Mouse (Mus musculus) olfactory bulb, adult 2 months (tissue): ENCODE results near the gene Fbxl16. TPM values are rescaled to one million over a fixed set of nuclear protein-coding genes. Genes with fewer than 3 reads are reported as not detected.

Experiments used
- H3K27ac ChIP-seq: fragments of 200-500 bp; 2 replicates; pipeline ENCODE4 v1.5.1; 2012; ENCODE audit warnings: low read depth, low read length; ENCODE audit not compliant: insufficient read depth
- H3K4me1 ChIP-seq: fragments of 200-500 bp; 2 replicates; pipeline ENCODE4 v1.6.1; 2012; ENCODE audit warnings: low read length; ENCODE audit not compliant: control insufficient read depth, insufficient read depth
- H3K4me3 ChIP-seq: fragments of 200-500 bp; 2 replicates; pipeline ENCODE4 v1.5.1; 2012; ENCODE audit warnings: mild to moderate bottlenecking, low read depth, low read length, moderate library complexity; ENCODE audit not compliant: insufficient read depth
- CTCF ChIP-seq: fragments of 200-500 bp; IDR thresholded peaks from 2 replicates; pipeline ENCODE4 v1.5.1; 2012; ENCODE audit warnings: low read depth, mild to moderate bottlenecking, low read length, moderate library complexity; ENCODE audit not compliant: insufficient read depth
- POLR2A ChIP-seq: fragments of 200-500 bp; IDR thresholded peaks from 2 replicates; pipeline ENCODE4 v1.6.1; 2012; ENCODE audit warnings: mild to moderate bottlenecking, low read depth, low read length, moderate library complexity; ENCODE audit not compliant: insufficient read depth
- WGBS: fragments of 180-500 bp; shearing (Covaris S2); methylation state at CpG from one replicate; pipeline ENCODE4 v1.1.7; 2018; 5-methylcytosine and 5-hydroxymethylcytosine counted together
- polyA plus RNA-seq: library from polyadenylated mRNA; stranded (reverse); fragments of >200 nt; gene quantifications from 2 replicates; pipeline ENCODE4 v1.2.4, GENCODE M21; 2012; ENCODE audit warnings: low replicate concordance; ENCODE audit not compliant: missing spikeins, insufficient read depth, insufficient read length

Gene Fbxl16
- polyA plus RNA-seq, 1 experiment, result not detected

- 93% methylated on average over 5 of the region's 5 CpGs for WGBS
- TF ChIP-seq POLR2A (no peak), CTCF (no peak)
- H3K4me3 ChIP-seq, result no peak overlapping the region
- H3K27ac ChIP-seq, result no peak overlapping the region
- H3K4me1 ChIP-seq, result peaks cover 10% of the 10 kb centered on the region
These were observed 30.9 kb upstream of the Fbxl16 start for GRCm38 (mm10) chr17:25777948-25778347.

DNA sequence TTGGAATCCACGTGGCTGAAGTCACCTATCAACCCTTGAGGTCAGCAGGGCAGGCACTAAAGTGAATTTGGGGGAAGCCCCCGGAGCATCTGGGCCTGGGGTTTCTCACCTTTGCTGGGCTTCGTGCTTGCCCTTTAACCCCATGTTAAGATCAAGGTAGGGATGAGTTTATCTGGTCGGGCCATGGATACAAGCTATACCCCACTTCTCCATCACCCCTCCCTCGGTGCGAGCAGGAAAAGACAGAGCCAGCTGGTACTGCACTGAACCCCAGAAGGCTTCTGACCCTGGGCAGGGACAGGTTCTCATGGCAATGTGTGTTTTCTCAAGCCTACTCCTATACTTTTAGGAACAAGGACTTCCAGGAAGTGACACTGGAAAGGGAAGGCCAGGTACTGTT, 27.5 kb upstream of the Fbxl16 start:
- no peak overlapping the region for H3K4me3 ChIP-seq
- 78% methylated on average over 6 of the region's 6 CpGs for WGBS
- TF ChIP-seq CTCF (no peak), POLR2A (no peak)
- H3K4me1 ChIP-seq, result peaks cover 18% of the 10 kb centered on the region
- no peak overlapping the region for H3K27ac ChIP-seq

DNA sequence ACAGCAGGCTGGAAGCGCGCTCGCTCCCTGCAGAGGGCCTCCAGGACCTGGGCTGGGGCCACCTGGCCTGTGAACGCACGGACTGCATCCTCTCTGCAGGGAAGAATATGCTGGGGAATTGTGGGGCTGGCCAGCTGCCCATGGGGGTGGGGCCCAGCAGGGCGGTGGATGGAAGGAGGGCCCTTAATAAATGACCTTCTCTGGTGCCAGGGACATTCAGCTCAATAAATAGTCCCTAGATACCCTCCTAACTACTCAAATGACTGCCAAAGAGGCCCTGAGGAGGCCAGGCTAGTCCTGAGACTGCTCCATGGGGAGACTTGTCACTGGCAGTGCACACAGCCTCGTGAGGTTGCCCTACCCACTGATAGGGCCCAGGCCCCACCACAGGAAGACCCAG, 25.8 kb upstream of the Fbxl16 start:
- TF ChIP-seq POLR2A (no peak), CTCF (no peak)
- no peak overlapping the region for H3K27ac ChIP-seq
- H3K4me1 ChIP-seq, result peaks cover 18% of the 10 kb centered on the region
- WGBS, result 46% methylated on average over 7 of the region's 7 CpGs
- no peak overlapping the region for H3K4me3 ChIP-seq

DNA sequence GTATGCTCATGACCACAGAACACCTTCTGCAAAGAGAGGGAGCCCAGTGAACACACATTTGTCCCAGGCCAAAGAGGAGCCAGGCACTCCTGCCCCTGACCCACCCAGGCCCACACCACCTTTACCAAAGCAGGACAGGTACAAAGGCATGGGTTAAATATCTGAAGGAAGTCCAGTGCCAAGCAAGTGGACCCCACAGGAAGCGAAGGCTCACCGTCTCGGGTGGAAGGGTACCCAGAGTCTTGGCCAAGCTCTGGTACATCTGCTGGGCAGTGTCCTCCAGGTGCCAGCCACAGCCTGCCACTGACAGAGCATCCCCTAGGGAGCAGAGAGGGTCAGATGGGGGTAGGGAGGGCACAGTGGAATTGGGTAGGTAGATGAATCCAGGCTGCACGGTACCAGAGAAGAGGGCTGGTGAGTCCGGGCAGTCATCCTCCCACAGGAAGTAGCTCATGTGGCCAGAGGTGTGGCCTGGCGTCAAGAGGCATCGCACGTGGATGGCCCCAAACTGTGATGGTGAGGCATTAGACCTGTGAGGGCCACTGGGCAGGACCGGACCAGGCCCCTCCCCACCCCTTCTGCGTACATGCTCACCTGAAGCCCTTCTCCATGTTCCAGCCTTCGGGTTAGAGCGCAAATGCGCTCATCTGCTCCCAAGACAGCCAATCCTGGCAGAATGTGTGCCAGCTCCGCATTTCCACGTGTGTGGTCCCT, 24.9 kb upstream of the Fbxl16 start:
- no peak overlapping the region for H3K27ac ChIP-seq
- TF ChIP-seq POLR2A (no peak), CTCF (no peak)
- H3K4me1 ChIP-seq, result peaks cover 15% of the 10 kb centered on the region
- WGBS, result 65% methylated on average over 15 of the region's 15 CpGs
- peak overlapping the region; percentile 64 for H3K4me3 ChIP-seq

DNA sequence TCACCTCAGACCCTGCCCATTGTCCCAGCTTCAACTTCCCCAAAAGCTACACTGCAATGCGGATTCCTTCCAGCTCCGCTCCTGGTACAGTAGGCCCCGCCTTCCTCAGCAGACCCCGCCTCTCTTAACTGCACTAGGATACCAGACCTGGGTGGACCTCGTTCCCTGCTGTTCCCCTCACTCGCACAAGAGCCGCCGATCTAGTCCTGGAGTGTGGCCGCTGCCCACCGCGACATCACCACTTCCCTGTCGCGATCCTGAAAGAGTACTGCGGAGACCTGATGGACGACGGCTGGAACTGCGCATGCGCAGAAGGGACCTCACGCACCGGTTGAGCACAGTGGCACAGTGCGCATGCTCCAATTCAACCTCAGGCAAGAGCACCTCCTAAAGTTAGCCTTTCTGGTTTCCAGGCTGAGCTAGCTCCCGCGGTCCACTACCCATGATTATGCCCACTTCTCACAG, 23.6 kb upstream of the Fbxl16 start, which contains the start of gene Haghl:
TSS of gene Haghl (minus strand) at position 393 of the 465 bp plus-strand sequence.
- peak; percentile 72 for TF ChIP-seq POLR2A
- no peak for TF ChIP-seq CTCF
- Histone ChIP-seq H3K4me1 (peaks cover 15% of the 10 kb centered on the region), H3K27ac (peak within 1 kb of the TSS; percentile 38), H3K4me3 (peak within 1 kb of the TSS; percentile 64)
- 0% methylated on average over 23 of the region's 23 CpGs for WGBS

GRCm38 (mm10) chr17:25786280-25786679, 22.6 kb upstream of the Fbxl16 start, which contains the start of gene Ccdc78:
Ccdc78 (plus strand) TSS chr17:25786580.
- TF ChIP-seq POLR2A (no peak), CTCF (no peak)
- H3K27ac ChIP-seq, result peak within 1 kb of the TSS; percentile 38
- H3K4me1 ChIP-seq, result peaks cover 21% of the 10 kb centered on the region
- peak within 1 kb of the TSS; percentile 64 for H3K4me3 ChIP-seq
- WGBS, result 73% methylated on average over 3 of the region's 3 CpGs

DNA sequence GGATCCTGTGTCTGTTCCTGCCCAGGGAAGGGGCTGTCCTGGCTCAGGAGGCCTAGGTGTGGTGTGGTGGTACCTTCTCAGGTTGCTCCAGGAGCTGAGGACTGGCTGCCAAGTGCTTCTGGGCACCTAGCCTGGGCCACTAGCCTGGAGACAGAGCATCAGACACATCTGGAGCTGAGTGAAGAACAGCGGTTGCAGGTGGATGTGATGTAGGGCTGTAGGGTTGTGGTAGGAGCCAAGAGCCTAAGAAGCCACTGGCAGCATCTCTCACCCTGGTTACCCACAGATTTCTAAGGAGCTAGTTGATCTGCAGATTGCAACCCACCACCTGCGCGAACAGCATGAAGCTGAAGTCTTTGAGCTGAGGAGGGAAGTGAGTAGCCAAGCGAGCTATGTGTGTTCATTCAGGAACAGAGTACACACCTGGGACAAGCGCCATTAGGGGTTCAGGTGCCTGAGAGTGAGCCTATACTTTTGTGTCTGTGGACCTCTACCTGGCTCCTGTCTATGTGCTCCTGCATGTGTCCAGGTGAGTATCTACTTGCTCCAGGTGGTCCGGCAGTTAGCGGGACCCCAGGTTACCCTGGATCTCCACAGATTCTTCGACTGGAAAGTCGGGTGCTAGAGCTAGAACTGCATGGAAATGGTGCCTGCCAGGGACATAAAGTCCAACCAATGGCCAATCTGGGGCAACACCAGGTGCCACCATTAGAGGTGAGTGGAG, 21.9 kb upstream of the Fbxl16 start:
- H3K4me1 ChIP-seq, result peaks cover 25% of the 10 kb centered on the region
- no peak overlapping the region for H3K4me3 ChIP-seq
- TF ChIP-seq POLR2A, result no peak
- no peak for TF ChIP-seq CTCF
- 94% methylated on average over 9 of the region's 9 CpGs for WGBS
- no peak overlapping the region for H3K27ac ChIP-seq

- no peak for TF ChIP-seq POLR2A
- TF ChIP-seq CTCF, result no peak
- WGBS, result 16% methylated on average over 19 of the region's 19 CpGs
- Histone ChIP-seq H3K27ac (peak overlapping the region; percentile 98; the same call in 1 of the 2 replicates), H3K4me3 (peak overlapping the region; percentile 84), H3K4me1 (peaks cover 37% of the 10 kb centered on the region)
These were observed 17.5 kb upstream of the Fbxl16 start for GRCm38 (mm10) chr17:25791320-25791842.
